Mouse (Mus musculus) kidney, embryonic 16.5 days (tissue): ENCODE data around the gene Ly75. TPM values are rescaled to one million over a fixed set of nuclear protein-coding genes. Genes with fewer than 3 reads are reported as not detected.
A peak's percentile ranks its signal among the peaks of the same experiment; 100 is the strongest.

Source experiments
- ATAC-seq: fragments of 200-750 bp; cut with Nextera tagmentation; 2 replicates; pipeline ENCODE4 v1.8.0; 2017; ENCODE audit warnings: moderate TSS enrichment; ENCODE audit not compliant: low FRiP score, low TSS enrichment
- H3K27ac ChIP-seq: fragments of 300-500 bp; sonication (generic); 2 replicates; pipeline ENCODE4 v1.5.1; 2014; ENCODE audit warnings: low read length
- H3K27me3 ChIP-seq: fragments of 300-500 bp; sonication (generic); 2 replicates; pipeline ENCODE4 v1.6.1; 2014; ENCODE audit warnings: low read length, control low read depth, mixed read lengths; ENCODE audit not compliant: insufficient read depth
- H3K36me3 ChIP-seq: fragments of 300-500 bp; sonication (generic); 2 replicates; pipeline ENCODE4 v1.6.1; 2014; ENCODE audit warnings: low read length, control low read depth, mixed read lengths; ENCODE audit not compliant: insufficient read depth
- H3K4me1 ChIP-seq: fragments of 300-500 bp; sonication (generic); 2 replicates; pipeline ENCODE4 v1.6.1; 2014; ENCODE audit warnings: low read length, control low read depth, mixed read lengths; ENCODE audit not compliant: insufficient read depth
- H3K4me2 ChIP-seq: fragments of 300-500 bp; sonication (generic); replicated peaks from 2 replicates; pipeline ENCODE4 v1.6.1; 2014; ENCODE audit warnings: low read depth, low read length
- H3K4me3 ChIP-seq: fragments of 300-500 bp; sonication (generic); 2 replicates; pipeline ENCODE4 v1.5.1; 2014; ENCODE audit warnings: mild to moderate bottlenecking, low read length
- H3K9ac ChIP-seq: fragments of 300-500 bp; sonication (generic); replicated peaks from 2 replicates; pipeline ENCODE4 v1.6.1; 2014; ENCODE audit warnings: low read length
- H3K9me3 ChIP-seq: fragments of 300-500 bp; sonication (generic); 2 replicates; pipeline ENCODE4 v1.6.1; 2016; ENCODE audit warnings: low read length, control low read depth
- WGBS: fragments of 180-500 bp; shearing (Covaris S2); extraction: QIAGEN DNeasy Blood & Tissue Kit; methylation state at CpG from one replicate; pipeline ENCODE4 v1.1.7; 2014; 5-methylcytosine and 5-hydroxymethylcytosine counted together
- polyA plus RNA-seq: library from polyadenylated mRNA; unstranded; fragments of >200 nt; fragmentation: Nextera tagmentation; extraction: Ambion mirVana; gene quantifications from 2 replicates; pipeline ENCODE4 v1.2.1, GENCODE M21; 2015

Gene Ly75
- polyA plus RNA-seq, 1 experiment from 2014 or later: 2.7 TPM

DNA sequence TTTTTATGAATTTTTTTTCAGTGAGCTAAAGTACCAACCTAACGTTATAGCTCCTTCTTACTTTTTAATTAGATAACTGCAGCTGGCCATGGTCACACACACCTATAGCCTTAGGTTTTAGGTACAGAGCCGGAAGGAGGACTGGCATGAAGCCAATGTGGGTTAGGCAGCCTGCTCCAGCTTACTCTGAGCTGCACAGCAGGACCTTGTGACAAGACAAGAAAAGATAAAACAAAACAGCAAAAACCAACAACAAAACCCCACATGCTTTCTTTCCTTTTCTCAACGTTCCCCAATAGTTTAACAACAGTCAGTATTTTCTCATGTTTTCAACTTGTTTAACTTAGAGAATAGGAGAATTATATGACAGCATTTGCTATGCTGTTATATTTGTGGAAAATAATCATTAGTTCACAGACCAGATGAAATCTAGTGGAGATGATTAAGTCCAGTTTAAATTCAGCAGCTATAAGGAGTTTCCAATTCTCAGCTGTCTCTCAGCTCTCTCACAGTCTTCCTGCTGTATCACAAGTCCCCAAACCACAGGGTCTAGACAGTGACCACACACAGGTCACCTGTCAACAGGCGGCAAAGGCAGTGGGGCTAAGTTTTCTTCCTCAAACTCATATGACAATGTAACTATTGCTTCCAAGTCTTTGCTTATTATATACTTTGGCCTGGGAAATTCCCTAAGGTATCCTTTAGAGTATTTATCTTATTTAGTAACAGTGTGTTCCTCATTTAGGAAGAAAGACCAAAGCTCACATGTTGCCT, 40.8 kb downstream of the Ly75 start:
- Histone ChIP-seq H3K36me3 (no peaks in the 10 kb centered on the region), H3K9me3 (no peaks in the 10 kb centered on the region), H3K4me1 (peaks cover 8% of the 10 kb centered on the region), H3K27ac (no peak overlapping the region), H3K27me3 (no peaks in the 10 kb centered on the region), H3K4me2 (no peak overlapping the region), H3K4me3 (no peak overlapping the region), H3K9ac (no peak overlapping the region)
- no peak for ATAC-seq
- WGBS: 67% methylated on average over 4 of the region's 4 CpGs

DNA sequence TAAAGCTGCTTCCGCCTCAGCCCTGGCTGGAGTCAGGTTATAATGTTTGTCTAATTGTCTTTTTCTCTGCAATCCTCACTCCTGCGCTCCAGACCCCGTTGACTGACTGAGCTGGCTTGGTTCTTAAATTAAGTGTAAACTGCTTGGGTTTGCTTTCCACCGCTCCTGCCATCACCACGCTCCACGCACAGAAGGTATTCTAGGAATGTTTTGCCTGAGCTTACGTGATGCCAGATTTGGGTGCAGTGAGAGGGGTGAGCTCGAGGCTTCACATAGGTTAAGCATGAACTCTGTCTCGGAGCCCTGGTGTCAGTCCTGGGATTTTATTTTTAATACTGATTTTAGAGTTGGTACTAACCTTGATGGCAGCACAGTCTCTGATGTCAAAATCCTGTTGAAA, 45.2 kb downstream of the Ly75 start:
- H3K36me3 ChIP-seq: no peaks in the 10 kb centered on the region
- peak; percentile 92 for ATAC-seq
- no peak overlapping the region for H3K4me2 ChIP-seq
- no peak overlapping the region for H3K4me3 ChIP-seq
- H3K27ac ChIP-seq: peak overlapping the region; percentile 64
- H3K9me3 ChIP-seq: no peaks in the 10 kb centered on the region
- H3K27me3 ChIP-seq: no peaks in the 10 kb centered on the region
- H3K4me1 ChIP-seq: peaks cover 11% of the 10 kb centered on the region
- H3K9ac ChIP-seq: no peak overlapping the region
- WGBS: 26% methylated on average over 9 of the region's 9 CpGs

DNA sequence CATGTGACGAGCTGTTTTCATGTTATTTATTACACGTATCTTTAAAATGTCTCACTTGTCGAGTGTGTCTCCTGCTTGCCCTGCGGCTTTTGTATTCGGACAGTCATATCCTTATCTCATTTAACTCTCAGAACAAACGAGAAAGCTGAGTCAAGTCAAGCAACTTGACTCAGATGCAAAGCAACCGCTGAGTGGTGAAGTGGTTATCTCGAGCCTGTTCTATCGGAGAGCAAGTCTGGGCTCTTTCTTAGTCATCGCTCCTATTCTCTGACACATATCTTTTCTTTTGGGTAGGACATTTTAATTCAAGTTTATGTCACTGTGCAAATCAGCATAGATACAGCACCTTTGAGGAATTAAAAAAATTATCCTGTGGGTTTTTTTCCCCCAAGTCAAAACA, 54.5 kb downstream of the Ly75 start:
- no peaks in the 10 kb centered on the region for H3K36me3 ChIP-seq
- no peak overlapping the region for H3K9ac ChIP-seq
- ATAC-seq: no peak
- H3K4me1 ChIP-seq: no peaks in the 10 kb centered on the region
- H3K4me3 ChIP-seq: no peak overlapping the region
- no peaks in the 10 kb centered on the region for H3K9me3 ChIP-seq
- no peak overlapping the region for H3K4me2 ChIP-seq
- H3K27me3 ChIP-seq: no peaks in the 10 kb centered on the region
- no peak overlapping the region for H3K27ac ChIP-seq
- 88% methylated on average over 10 of the region's 10 CpGs for WGBS

DNA sequence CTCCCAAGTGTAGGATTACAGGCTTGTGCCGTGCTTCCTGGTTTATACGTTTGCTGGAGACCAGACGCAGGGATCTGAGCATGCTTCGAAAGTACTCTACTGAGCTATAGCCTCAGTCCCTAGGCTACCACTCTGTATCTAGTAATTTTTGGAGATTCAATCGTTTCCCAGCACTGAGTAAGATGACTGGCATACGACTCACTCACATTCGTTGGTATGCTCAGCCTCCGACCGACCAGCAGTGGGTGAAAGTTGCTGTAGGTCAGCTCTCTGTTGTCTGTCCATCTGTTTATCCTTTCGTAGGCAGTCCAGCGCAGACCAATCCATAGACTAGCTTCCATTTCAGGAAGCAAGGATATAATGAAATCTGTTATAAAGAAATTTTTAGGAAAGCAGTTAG, 55.5 kb downstream of the Ly75 start:
- WGBS: 87% methylated on average over 11 of the region's 11 CpGs
- no peak overlapping the region for H3K4me3 ChIP-seq

DNA sequence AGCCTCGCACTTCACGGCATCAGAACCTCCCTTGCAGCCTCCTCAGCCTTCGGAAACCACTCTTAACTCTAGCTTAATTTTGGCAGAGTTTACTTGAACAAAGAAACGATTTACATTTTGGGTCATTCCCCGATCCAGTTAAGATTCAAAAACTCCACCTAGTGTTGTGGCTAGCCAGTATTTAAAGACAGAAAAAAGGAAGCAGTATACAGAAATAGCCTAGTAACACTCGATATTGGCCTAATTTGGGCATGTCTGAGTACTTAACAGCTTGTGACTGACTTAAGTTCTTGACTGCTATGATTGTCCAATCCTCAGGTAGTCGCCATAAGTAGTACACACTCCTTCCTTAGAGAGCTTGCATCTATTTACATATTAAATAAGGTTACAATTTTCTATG, 56.2 kb downstream of the Ly75 start:
- Histone ChIP-seq H3K27me3 (no peaks in the 10 kb centered on the region), H3K4me2 (no peak overlapping the region), H3K27ac (no peak overlapping the region), H3K4me1 (no peaks in the 10 kb centered on the region), H3K9me3 (no peaks in the 10 kb centered on the region), H3K9ac (no peak overlapping the region), H3K36me3 (no peaks in the 10 kb centered on the region), H3K4me3 (no peak overlapping the region)
- 92% methylated on average over 7 of the region's 7 CpGs for WGBS
- no peak for ATAC-seq

More for the DNA sequence above, 55.5 kb downstream of the Ly75 start:
- no peaks in the 10 kb centered on the region for H3K9me3 ChIP-seq
- no peak for ATAC-seq
- H3K36me3 ChIP-seq: no peaks in the 10 kb centered on the region
- no peak overlapping the region for H3K9ac ChIP-seq
- no peaks in the 10 kb centered on the region for H3K27me3 ChIP-seq
- no peaks in the 10 kb centered on the region for H3K4me1 ChIP-seq
- H3K27ac ChIP-seq: no peak overlapping the region
- no peak overlapping the region for H3K4me2 ChIP-seq

DNA sequence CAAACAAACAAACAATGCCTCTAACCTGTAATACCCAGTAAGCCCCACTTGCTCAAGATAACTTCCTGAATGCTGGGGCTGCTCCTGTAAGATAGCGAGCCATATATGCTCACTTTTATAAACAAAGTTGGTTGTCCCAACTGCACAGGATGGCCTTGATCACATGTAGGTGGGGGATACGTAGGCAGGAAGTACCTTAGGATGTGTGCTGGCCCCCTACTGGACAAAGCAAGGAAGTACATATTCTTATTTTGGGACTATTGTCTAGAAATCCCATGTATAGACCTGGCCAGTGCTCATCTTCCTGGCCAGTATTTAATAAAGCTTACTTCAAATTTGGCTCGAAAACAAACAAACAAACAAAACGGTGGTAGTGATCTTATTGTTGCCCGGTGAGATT, 59.7 kb downstream of the Ly75 start:
- Histone ChIP-seq H3K9me3 (no peaks in the 10 kb centered on the region), H3K4me1 (no peaks in the 10 kb centered on the region), H3K27me3 (no peaks in the 10 kb centered on the region), H3K4me3 (no peak overlapping the region), H3K27ac (no peak overlapping the region), H3K4me2 (no peak overlapping the region), H3K9ac (no peak overlapping the region), H3K36me3 (no peaks in the 10 kb centered on the region)
- no peak for ATAC-seq
- WGBS: 85% methylated on average over 5 of the region's 5 CpGs

DNA sequence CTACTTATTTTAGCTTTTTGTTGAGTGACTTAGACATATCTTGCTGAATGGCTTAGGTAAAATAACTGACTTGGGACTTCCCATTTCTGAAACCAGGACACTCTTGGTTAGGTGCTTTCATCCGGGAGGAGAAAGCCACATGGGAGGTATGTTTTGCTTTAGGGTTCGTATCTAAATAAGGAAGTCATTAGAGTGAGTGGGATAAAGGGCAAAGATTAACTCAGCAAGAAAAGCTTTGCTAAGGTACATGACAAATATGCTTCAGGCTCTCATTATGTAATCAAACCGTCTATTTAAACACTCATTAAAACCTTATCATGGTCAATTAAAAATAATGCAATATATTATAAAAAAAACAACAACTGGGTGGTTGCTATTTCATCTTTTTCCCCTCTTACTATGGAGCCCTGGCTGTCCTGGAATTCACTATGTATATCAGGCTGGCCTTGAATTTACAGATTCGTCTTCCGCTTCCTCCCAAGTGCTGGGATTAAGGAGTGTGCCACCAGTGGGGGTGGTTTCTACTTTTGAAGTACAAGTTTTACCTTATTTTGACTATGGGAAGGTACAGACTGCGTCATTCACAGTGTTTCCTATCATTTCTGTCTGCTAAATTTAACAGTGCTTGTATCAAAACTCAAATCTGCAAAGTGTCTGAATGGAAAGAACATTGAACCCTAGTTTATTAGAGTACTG, 60.9 kb downstream of the Ly75 start:
- H3K4me1 ChIP-seq: no peaks in the 10 kb centered on the region
- H3K4me3 ChIP-seq: no peak overlapping the region
- H3K36me3 ChIP-seq: no peaks in the 10 kb centered on the region
- no peak overlapping the region for H3K4me2 ChIP-seq
- H3K9ac ChIP-seq: no peak overlapping the region
- no peak for ATAC-seq
- 58% methylated on average over 6 of the region's 6 CpGs for WGBS
- H3K9me3 ChIP-seq: no peaks in the 10 kb centered on the region
- H3K27ac ChIP-seq: no peak overlapping the region
- H3K27me3 ChIP-seq: no peaks in the 10 kb centered on the region

DNA sequence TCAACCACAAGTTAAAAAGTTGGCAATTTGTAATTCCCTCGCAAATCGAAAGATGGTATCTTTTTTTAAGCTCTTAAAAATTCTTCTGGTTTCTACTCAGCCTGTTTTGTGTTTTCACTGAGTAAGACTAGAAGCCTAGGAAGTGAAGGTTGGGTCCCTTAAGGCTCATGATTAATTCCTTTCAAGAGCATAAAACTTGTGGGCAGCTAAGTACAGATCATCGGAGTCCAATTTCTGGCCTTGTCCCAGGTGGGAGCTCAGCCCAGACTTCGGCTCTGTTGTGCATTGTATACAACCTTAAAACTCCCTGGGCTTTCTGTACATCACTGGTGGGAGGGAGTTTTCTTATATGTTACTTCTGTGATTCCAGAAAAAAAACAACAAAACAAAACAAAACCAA, 79.3 kb downstream of the Ly75 start:
- no peaks in the 10 kb centered on the region for H3K9me3 ChIP-seq
- 37% methylated on average over 4 of the region's 4 CpGs for WGBS
- no peak for ATAC-seq
- H3K9ac ChIP-seq: no peak overlapping the region
- H3K4me1 ChIP-seq: no peaks in the 10 kb centered on the region
- no peak overlapping the region for H3K4me2 ChIP-seq
- 0 out of 2 replicates have a peak, but pooled peaks cover 3% of the 10 kb centered on the region for H3K36me3 ChIP-seq
- H3K27ac ChIP-seq: no peak overlapping the region
- H3K4me3 ChIP-seq: no peak overlapping the region
- no peaks in the 10 kb centered on the region for H3K27me3 ChIP-seq

DNA sequence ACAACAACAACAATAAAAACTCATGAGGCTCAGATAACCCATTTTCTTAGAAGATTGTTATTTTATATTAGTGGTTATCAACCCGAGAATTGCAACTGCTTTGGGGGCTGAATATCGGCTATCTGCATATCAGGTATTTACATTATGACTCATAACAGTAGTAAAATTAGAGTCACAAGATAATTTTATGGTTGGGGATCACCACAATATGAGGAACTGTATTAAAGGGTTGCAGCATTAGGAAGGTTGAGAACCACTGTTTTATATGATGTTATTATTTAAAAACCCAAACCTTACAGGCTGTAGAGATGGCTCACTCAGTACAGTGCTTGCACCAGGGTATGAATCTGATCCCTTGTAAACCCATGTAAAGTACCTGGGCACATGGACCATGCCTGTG, 83.8 kb downstream of the Ly75 start:
- ATAC-seq: no peak
- Histone ChIP-seq H3K9me3 (no peaks in the 10 kb centered on the region), H3K36me3 (no peaks in the 10 kb centered on the region), H3K4me1 (no peaks in the 10 kb centered on the region), H3K27me3 (no peaks in the 10 kb centered on the region), H3K4me3 (no peak overlapping the region), H3K27ac (no peak overlapping the region), H3K4me2 (no peak overlapping the region), H3K9ac (no peak overlapping the region)
- 92% methylated on average over 2 of the region's 2 CpGs for WGBS

DNA sequence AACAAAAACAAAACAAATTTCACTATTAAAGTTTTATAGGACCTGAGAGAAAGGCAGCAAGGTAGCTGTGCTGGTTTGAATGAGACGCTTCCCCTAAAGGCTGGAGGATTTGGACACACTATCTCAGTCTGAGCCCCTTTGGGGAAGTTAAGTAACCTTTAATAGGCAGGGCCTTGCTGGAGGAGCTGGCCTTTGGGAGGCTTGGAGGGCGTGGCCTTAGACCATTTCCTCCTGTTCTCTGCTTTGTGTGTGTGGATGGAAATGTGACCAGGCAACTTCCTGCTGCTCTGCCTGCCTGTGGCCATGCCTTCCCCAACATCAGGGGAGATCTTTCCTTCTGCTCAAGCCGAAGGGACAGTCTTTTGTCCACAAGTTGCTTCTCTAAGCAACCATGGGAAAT, 84.8 kb downstream of the Ly75 start:
- Histone ChIP-seq H3K9me3 (no peaks in the 10 kb centered on the region), H3K27ac (no peak overlapping the region), H3K4me2 (no peak overlapping the region), H3K4me1 (no peaks in the 10 kb centered on the region), H3K9ac (no peak overlapping the region), H3K36me3 (no peaks in the 10 kb centered on the region), H3K4me3 (no peak overlapping the region), H3K27me3 (no peaks in the 10 kb centered on the region)
- 78% methylated on average over 3 of the region's 3 CpGs for WGBS
- ATAC-seq: no peak
